Mouse (Mus musculus) cerebellum, adult 2 months (tissue): Measurements from ENCODE around the gene Robo1.

ENCODE experiments used
- CTCF ChIP-seq: fragments of 200-500 bp; IDR thresholded peaks from 2 replicates; pipeline ENCODE4 v1.5.1; 2011; ENCODE audit warnings: low read depth, mild to moderate bottlenecking, control low read depth, low read length, moderate library complexity, borderline replicate concordance; ENCODE audit not compliant: insufficient read depth
- POLR2A ChIP-seq: fragments of 200-500 bp; IDR thresholded peaks from 2 replicates; pipeline ENCODE4 v1.6.1; 2011; ENCODE audit warnings: low read length, control low read depth, borderline replicate concordance; ENCODE audit not compliant: insufficient read depth

DNA sequence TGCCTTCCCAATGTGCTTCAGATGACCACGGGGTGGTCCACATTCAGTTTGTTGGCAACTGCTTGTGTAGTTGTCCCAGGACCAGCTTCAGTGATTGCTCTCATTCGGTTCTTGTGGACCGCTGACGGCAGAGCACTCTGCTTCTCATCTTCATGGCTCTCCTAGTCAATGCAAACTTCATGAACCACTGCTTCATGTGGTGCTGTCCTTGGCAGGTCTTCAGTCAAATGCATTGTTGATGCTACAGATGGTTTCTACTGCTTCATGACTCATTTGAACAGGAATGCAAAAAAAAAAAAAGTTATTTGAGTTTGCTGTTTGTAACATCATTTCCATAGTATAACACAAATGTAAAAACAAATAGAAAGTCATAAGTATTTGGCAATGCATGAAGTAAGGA lies 636.3 kb downstream of the Robo1 start:
- TF ChIP-seq CTCF (no peak), POLR2A (no peak)
